Mouse (Mus musculus): ENCODE measurements at regions not wholly inside any gene's neighbourhood (a gene's known extent, or its start where the extent isn't known, plus 50 kb on each side); places are given as distances from the start of the nearest gene placed in this dataset.

DNA sequence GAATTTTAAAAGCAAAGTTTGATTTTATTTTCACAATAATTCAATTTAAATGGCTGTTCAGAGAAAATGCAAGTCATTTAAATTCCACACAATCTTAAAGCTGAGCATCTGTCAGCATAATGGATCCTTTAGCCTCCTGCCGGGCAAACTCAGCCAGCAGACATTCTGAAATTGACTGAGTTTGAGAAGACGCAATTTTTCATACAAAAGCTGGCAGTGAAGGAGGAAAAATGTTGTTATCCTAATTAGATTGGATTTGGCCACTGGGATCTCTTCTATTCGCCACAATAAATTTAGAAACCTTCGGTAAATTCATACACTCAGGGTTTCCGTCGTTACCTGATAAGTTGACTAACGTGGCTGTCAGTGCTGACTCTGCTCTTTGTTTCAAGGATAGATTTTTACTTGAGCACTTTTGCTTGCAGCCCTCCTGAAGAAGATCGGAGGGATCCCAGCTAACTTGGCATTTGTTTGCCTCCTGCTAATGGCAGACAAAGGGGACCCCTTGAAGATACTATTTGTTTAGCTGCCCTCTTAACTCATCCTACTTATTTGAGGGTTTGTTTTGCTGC, 244.9 kb upstream of the Fsip2 start:
- no peak for DNase-seq

DNA sequence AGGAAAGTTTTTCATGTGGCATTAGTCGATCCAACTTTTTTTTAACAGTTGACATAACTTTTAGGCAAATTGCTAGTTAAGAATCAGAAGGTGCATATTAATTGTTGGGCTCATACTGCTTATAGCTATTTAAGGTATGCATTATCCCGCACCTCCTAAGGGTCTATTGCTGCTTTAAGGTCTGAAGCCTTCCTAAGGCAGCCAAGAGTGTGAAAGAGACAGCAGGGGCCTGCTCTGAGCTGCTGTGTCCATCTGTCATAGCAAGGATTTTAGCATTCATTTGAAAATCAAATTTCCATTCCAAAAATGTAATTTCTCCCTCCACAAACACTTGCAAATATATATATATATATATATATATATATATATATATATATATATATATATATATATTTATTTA, 241.6 kb upstream of the Fsip2 start:
- DNase-seq: no peak

DNA sequence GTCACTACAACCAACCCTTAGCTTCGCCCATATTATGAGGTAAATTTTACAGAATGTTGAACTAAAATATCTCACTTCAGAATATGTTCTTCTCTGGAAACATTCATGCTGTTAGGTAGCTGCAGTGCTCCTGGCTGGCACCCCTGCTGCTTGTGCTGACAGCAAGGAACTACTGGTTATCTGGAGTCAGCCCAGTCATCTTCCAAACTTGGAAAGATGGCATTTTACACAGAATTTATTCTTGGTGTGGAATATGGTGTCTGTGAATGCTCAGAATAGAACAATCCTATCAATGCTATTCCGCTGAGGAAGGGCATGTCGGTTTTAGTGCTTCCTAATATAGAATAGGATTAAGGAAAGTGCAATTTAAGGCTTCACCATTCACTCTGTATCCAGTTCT, 227.7 kb upstream of the Fsip2 start:
- DNase-seq: peak; percentile 23

Measured in right cerebral cortex, adult 18-20 months (tissue).